Mouse (Mus musculus): ENCODE measurements around the gene Ing1.

The Ing1 gene

DNA sequence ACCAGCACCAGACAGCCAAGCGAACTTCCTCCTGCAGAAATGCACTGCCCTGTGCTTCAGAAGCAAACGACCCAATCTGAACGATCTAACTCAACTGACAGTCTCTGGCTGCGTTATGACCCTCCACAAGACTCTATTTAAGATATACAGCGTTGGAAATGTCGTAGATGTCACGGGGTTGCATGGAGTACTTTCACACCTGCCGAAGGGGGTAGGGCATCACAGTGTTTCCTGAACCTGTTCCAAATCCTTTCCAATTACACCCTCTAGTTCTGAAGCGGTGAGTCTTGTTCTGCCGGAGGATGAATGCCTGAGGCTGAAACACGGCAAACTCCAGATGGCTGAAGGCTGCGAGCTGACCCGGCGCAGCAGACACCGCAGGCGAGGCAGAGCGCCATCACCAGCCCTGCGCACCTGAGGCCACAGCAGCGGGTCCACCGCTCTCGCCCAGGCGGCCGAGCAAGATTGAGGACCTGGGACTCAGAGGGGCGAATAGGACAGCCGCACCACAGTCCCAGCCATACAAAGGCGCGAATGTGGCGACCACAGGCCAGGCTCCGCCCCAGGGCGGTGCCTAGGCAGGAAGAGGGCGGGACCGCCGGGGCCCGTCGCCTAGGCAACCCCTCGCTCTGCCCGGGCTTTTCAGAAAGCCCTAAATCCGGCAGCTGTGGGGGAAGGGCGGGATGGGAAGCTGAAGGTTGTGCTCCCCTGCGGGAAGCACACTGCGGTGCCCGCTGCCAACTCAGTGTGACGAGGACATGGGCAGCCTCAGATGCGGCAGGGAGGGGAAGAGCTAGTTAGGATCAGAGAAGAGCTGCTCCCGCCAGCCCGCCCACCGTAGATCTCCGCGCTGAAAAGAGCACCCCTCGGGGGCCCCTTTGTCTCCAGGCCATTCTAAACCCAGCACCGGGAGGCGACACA lies at the start of gene Ing1:
Gene Ing1, plus strand, starts transcription at position 773 of the 921 bp plus-strand sequence.
- peak; percentile 97 to 98 for DNase-seq (ENCODE audit: low spot score in 2 of 2)

GRCm38 (mm10) chr8:11506074-11506473 lies 49.3 kb upstream of the Ing1 start:
- DNase-seq (ENCODE audit: low spot score in 2 of 2) = no peak

- no peak for DNase-seq (ENCODE audit: low spot score in 2 of 2)
Measured at GRCm38 (mm10) chr8:11506802-11507201, 48.6 kb upstream of the Ing1 start.

DNA sequence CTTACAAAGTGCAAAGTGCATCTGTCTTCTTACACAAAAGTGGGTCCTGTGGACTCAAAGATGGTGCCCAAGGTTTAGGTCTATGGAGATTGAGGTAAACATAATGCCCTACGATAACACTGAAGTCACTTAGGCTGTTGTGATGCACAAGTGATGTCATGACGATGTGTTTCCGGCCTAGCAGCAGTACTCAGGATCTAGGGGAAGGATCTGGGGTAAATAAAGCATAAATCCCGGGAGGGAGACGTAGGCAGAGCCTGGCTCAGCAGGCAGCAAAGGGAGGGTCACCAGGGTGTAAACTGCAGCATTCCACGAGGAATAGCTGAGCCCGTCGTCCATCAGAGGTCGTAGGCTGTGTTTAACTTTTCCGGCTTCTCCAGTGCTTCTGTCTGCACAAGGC lies 46.5 kb upstream of the Ing1 start:
- DNase-seq (ENCODE audit: low spot score in 2 of 2) = no peak

GRCm38 (mm10) chr8:11510971-11511370 lies 44.4 kb upstream of the Ing1 start:
- no peak for DNase-seq (ENCODE audit: low spot score in 2 of 2)

DNA sequence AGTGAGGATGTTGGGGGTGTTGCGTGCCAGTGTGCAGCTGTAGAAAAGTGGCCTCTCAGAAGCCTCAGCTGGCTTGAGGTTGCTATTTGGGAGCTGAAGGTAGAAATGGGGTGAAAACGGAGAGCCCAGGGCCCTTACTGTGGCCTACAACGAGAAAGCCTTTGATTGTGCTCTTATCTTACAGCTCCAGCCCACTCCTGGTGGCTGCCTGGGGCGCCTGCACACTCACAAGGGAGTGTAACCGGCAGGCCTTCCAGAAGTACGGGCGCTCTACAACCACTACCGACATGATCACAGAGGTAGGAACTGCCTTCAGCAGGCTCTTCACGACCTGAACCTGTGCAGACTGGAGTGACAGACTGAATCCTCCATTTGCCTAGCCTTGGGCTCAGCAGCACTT lies 42.7 kb upstream of the Ing1 start:
- no peak for DNase-seq (ENCODE audit: low spot score in 2 of 2)

- DNase-seq (ENCODE audit: low spot score in 2 of 2) = no peak
Measured at GRCm38 (mm10) chr8:11513247-11513646, 42.1 kb upstream of the Ing1 start.

DNA sequence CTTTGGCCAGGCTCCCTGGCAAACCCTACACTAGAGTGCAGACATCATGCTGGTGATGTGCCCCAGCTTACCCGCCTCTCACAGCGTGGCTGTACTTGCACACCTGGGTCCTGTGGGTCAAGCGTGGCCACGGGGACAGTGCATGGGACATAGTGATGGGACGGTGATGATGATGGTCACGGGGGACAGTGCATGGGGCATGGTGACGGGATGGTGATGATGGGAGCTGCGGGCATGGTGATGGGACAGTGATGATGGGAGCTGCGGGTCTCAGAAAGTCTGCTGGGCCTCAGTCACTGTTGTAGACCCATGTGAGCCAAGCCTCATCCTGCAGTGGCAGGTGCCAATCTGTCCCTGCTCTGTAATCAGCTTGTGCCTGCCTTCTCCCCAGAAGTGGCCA lies 39.1 kb upstream of the Ing1 start:
- no peak for DNase-seq (ENCODE audit: low spot score in 2 of 2)

DNA sequence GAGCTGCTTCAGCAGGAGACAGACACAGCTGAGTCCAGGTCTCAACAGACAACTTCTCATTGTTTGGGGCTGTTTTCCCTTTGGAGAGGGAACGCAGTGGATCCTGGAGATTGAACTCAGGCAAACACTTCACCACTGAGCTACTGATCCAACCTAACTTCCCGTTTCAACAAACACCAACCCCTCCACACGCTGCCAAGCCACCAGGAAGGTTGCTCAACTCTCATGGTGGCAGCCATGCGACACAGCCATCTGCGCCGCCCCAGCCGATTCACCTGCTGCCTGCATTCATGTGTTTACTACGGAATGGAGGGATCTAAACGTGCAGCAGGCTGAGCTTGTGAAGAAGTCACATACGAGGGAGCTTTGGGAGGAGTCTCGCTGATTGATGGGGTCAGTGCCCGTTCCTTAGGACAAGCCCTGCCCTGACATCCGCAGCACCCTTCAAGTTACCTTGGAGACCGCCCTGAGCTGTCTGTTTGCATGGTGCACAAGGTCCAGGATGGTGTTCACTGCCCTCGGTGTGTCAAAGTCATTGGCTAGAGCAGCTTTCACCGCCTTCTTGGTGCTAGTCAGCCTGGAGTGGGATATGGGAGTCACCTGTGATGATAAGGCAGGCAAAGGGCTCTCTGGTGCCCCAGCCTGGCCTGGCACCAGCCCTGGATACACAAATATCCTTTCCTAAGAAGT lies 37.9 kb upstream of the Ing1 start:
- no peak for DNase-seq (ENCODE audit: low spot score in 2 of 2)

DNA sequence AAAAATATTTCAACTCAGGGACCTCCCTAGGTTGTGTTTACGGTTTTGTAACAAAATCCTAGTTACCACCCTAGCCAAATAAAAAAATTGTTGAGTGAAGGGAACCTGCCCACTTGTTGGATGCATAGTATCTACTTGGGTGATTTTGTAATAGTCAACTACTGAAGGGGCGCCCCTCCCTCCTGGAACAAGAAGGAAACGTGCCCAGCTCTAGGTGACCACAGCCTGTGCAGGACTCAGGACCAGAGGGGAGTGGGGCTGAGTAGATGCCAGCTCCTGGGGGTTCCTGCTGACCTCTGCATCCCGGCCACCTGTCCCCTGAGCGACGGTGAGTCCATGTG lies 37.3 kb upstream of the Ing1 start:
- DNase-seq (ENCODE audit: low spot score in 2 of 2) = no peak

DNA sequence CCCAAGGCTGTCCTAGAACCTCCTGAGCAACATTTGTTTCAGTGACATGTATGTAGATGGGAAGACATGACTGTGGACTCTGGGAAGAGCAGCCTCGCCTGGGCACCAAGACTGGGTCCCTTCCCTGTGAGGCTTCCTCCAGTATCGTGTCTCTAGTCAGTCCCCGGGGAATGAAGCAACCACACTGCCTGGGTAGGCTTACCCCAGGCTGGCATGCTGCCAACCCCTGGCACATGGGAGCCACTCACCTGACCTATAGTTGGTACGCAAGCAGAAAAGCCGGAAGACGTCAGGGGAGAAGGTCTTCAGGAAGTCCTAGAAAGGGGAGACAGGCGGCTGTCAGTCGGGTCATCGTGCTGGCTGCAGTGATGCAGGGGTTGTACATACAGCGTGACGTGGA lies 36.7 kb upstream of the Ing1 start:
- no peak for DNase-seq (ENCODE audit: low spot score in 2 of 2)

GRCm38 (mm10) chr8:11523331-11523730 lies 32.0 kb upstream of the Ing1 start:
- no peak for DNase-seq (ENCODE audit: low spot score in 2 of 2)

DNA sequence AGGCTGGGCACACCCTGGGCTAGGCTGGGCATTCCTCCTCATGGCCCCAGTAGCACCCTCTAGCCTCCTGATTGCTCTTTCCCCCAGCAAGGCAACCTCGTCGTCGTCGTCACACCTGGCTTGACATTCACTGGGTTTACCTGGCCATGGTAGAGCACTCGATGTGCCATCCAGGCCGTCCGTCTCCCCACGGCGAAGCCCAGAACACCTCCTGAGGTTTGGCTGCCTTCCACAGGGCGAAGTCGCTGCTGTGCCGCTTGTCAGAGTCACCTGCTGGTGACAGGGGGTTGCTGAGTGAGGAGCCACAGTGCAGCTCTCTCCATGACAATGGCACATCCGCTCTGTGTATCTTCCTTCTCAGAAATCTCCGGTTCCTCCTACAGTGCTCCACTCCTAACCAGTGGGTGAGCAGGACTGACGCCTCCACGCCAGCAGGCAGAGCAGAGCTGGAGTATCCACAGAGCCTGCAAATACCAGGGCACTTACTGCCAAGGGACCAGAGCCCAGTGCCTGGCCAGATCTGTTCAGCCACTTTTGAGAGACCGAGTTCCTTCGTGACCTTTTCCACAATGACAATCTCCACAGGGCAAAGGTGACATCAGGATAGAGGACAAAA lies 25.1 kb upstream of the Ing1 start:
- DNase-seq (ENCODE audit: low spot score in 2 of 2) = no peak

DNA sequence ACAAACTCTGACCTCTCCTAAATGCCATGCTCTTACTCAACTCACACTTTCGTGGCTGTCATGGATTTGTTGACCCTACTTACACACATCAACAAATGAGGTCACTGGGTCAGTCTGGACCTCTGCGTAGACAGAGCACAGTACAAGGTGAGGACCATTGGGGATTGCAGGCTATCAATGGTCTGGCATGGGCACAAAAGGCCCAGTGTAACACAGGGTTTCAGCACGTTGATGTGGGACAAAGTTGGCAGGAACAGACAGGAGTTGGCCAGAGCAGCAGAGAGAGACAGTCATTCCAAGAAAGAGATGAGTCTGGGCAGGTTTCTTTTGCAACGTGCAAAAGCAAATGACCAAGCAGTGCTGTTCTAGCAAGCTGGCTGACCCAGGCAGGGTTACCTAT lies 24.5 kb upstream of the Ing1 start:
- no peak for DNase-seq (ENCODE audit: low spot score in 2 of 2)

GRCm38 (mm10) chr8:11534494-11534893 lies 20.9 kb upstream of the Ing1 start:
- no peak for DNase-seq (ENCODE audit: low spot score in 2 of 2)

- no peak for DNase-seq (ENCODE audit: low spot score in 2 of 2)
Measured at GRCm38 (mm10) chr8:11539049-11539448, 16.3 kb upstream of the Ing1 start.

- DNase-seq (ENCODE audit: low spot score in 2 of 2) = no peak
Measured at GRCm38 (mm10) chr8:11540182-11540581, 15.2 kb upstream of the Ing1 start.

- DNase-seq (ENCODE audit: low spot score in 2 of 2) = no peak
Measured at GRCm38 (mm10) chr8:11542031-11542430, 13.3 kb upstream of the Ing1 start.

DNA sequence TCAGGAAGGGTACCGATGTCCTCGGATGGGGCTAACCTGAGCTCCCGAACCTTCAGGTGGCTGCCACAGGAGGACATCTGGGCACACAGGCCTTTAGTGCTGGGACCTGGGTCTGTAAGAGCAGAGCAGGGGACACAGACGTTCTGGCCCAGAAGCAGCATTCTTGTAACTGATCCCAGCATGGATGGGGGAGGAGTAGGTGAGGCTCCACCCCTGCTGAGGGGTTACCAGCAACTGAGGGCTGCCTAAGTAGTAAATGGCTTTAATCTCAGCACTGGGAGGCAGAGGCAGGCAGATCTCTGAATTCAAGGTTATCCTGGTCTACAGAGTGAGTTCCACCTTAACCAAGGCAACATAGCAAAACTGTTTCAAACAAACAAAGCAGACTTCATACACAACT lies 12.5 kb upstream of the Ing1 start:
- no peak for DNase-seq (ENCODE audit: low spot score in 2 of 2)

- DNase-seq (ENCODE audit: low spot score in 2 of 2) = peak in 1 of 2 experiments; percentile 43
Measured at GRCm38 (mm10) chr8:11544386-11544785, 11.0 kb upstream of the Ing1 start.

GRCm38 (mm10) chr8:11547063-11547462 lies 8.3 kb upstream of the Ing1 start:
- DNase-seq (ENCODE audit: low spot score in 2 of 2) = no peak

- DNase-seq (ENCODE audit: low spot score in 2 of 2) = peak in 1 of 2 experiments; percentile 56
Measured at GRCm38 (mm10) chr8:11549706-11550105, 5.7 kb upstream of the Ing1 start.
